Mouse (Mus musculus): ENCODE measurements around the gene Cyren.

GRCm38 (mm10) chr6:34877509-34878321 is at the start of gene Cyren:
- TF ChIP-seq EP300 (IDR thresholded peaks at IDR 0.05; ENCODE audit: insufficient read depth, low read depth, low read length) (peak; percentile 54), CTCF (IDR thresholded peaks at IDR 0.05) (peak; percentile 90)
